Mouse (Mus musculus) liver, embryonic 15.5 days (tissue): ENCODE results near the gene Pitpnc1. TPM values are rescaled to one million over a fixed set of nuclear protein-coding genes. Genes with fewer than 3 reads are reported as not detected.

Source experiments
- ATAC-seq: fragments of 200-750 bp; cut with Nextera tagmentation; 2 replicates; pipeline ENCODE4 v1.8.0; 2017; ENCODE audit warnings: moderate number of reproducible peaks, mild to moderate bottlenecking, moderate library complexity; ENCODE audit not compliant: insufficient read depth
- H3K27ac ChIP-seq: fragments of 300-500 bp; sonication (generic); replicated peaks from 2 replicates; pipeline ENCODE4 v1.5.1; 2015; ENCODE audit warnings: mild to moderate bottlenecking, inconsistent platforms
- H3K27me3 ChIP-seq: fragments of 300-500 bp; sonication (generic); 2 replicates; pipeline ENCODE4 v1.6.1; 2015; ENCODE audit warnings: mild to moderate bottlenecking, inconsistent platforms
- H3K36me3 ChIP-seq: fragments of 300-500 bp; sonication (generic); replicated peaks from 2 replicates; pipeline ENCODE4 v1.6.1; 2015; ENCODE audit warnings: moderate library complexity, mild to moderate bottlenecking, inconsistent platforms
- H3K4me1 ChIP-seq: fragments of 300-500 bp; sonication (generic); replicated peaks from 2 replicates; pipeline ENCODE4 v1.6.1; 2015; ENCODE audit warnings: inconsistent platforms
- H3K4me2 ChIP-seq: fragments of 300-500 bp; sonication (generic); 2 replicates; pipeline ENCODE4 v1.6.1; 2015; ENCODE audit warnings: moderate library complexity, mild to moderate bottlenecking, inconsistent platforms
- H3K4me3 ChIP-seq: fragments of 300-500 bp; sonication (generic); replicated peaks from 2 replicates; pipeline ENCODE4 v1.5.1; 2015; ENCODE audit warnings: mild to moderate bottlenecking, inconsistent platforms
- H3K9ac ChIP-seq: fragments of 300-500 bp; sonication (generic); 2 replicates; pipeline ENCODE4 v1.6.1; 2015; ENCODE audit warnings: moderate library complexity, mild to moderate bottlenecking, inconsistent platforms
- H3K9me3 ChIP-seq: fragments of 300-500 bp; sonication (generic); replicated peaks from 2 replicates; pipeline ENCODE4 v1.6.1; 2016; ENCODE audit warnings: inconsistent platforms
- WGBS: fragments of 180-500 bp; shearing (Covaris S2); methylation state at CpG from one replicate; pipeline ENCODE4 v1.1.7; 2015; ENCODE audit warnings: mixed read lengths; ENCODE audit not compliant: insufficient replicate concordance; 5-methylcytosine and 5-hydroxymethylcytosine counted together
- polyA plus RNA-seq: library from polyadenylated mRNA; unstranded; fragments of >200 nt; fragmentation: Nextera tagmentation; extraction: Ambion mirVana; gene quantifications from 2 replicates; pipeline ENCODE4 v1.2.1, GENCODE M21; 2015

Gene Pitpnc1
- polyA plus RNA-seq, 1 experiment from 2014 or later, result 7.0 TPM

- H3K27ac ChIP-seq, result no peak overlapping the region
- 67% methylated on average over 13 of the region's 13 CpGs for WGBS
- ATAC-seq, result no peak
- no peaks in the 10 kb centered on the region for H3K36me3 ChIP-seq
- no peaks in the 10 kb centered on the region for H3K9me3 ChIP-seq
- no peaks in the 10 kb centered on the region for H3K27me3 ChIP-seq
- no peaks in the 10 kb centered on the region; the same call in none of the 2 replicates for H3K4me1 ChIP-seq
- H3K4me3 ChIP-seq, result no peak overlapping the region
- H3K9ac ChIP-seq, result no peak overlapping the region
- no peak overlapping the region for H3K4me2 ChIP-seq
These were observed 104.4 kb downstream of the Pitpnc1 start for GRCm38 (mm10) chr11:107365938-107366712.

GRCm38 (mm10) chr11:107358695-107359094 is 111.8 kb downstream of the Pitpnc1 start:
- no peak overlapping the region for H3K4me3 ChIP-seq
- no peaks in the 10 kb centered on the region for H3K27me3 ChIP-seq
- H3K27ac ChIP-seq, result no peak overlapping the region
- H3K9ac ChIP-seq, result no peak overlapping the region
- H3K4me1 ChIP-seq, result 0 out of 2 replicates have a peak, but pooled peaks cover 10% of the 10 kb centered on the region
- ATAC-seq, result no peak
- H3K36me3 ChIP-seq, result no peaks in the 10 kb centered on the region
- no peak overlapping the region for H3K4me2 ChIP-seq
- WGBS, result 81% methylated on average over 5 of the region's 5 CpGs
- H3K9me3 ChIP-seq, result no peaks in the 10 kb centered on the region

GRCm38 (mm10) chr11:107356224-107356623 is 114.3 kb downstream of the Pitpnc1 start:
- Histone ChIP-seq H3K36me3 (no peaks in the 10 kb centered on the region), H3K4me3 (no peak overlapping the region), H3K9me3 (no peaks in the 10 kb centered on the region), H3K9ac (no peak overlapping the region), H3K4me1 (0 out of 2 replicates have a peak, but pooled peaks cover 10% of the 10 kb centered on the region), H3K4me2 (no peak overlapping the region), H3K27ac (no peak overlapping the region), H3K27me3 (no peaks in the 10 kb centered on the region)
- 78% methylated on average over 7 of the region's 7 CpGs for WGBS
- no peak for ATAC-seq

GRCm38 (mm10) chr11:107355526-107355925 is 115.0 kb downstream of the Pitpnc1 start:
- H3K9me3 ChIP-seq, result no peaks in the 10 kb centered on the region
- H3K4me2 ChIP-seq, result no peak overlapping the region
- 0 out of 2 replicates have a peak, but pooled peaks cover 10% of the 10 kb centered on the region for H3K4me1 ChIP-seq
- H3K27ac ChIP-seq, result no peak overlapping the region
- no peaks in the 10 kb centered on the region for H3K36me3 ChIP-seq
- 74% methylated on average over 3 of the region's 3 CpGs for WGBS
- ATAC-seq, result no peak
- H3K27me3 ChIP-seq, result no peaks in the 10 kb centered on the region
- H3K9ac ChIP-seq, result no peak overlapping the region
- H3K4me3 ChIP-seq, result no peak overlapping the region

GRCm38 (mm10) chr11:107354499-107355143 is 115.9 kb downstream of the Pitpnc1 start:
- no peak overlapping the region for H3K27ac ChIP-seq
- ATAC-seq, result peak; percentile 22; the same call in 1 of the 2 replicates
- H3K9me3 ChIP-seq, result no peaks in the 10 kb centered on the region
- no peaks in the 10 kb centered on the region for H3K36me3 ChIP-seq
- H3K4me3 ChIP-seq, result no peak overlapping the region
- H3K27me3 ChIP-seq, result no peaks in the 10 kb centered on the region
- no peak overlapping the region for H3K9ac ChIP-seq
- WGBS, result 72% methylated on average over 8 of the region's 8 CpGs
- H3K4me1 ChIP-seq, result 0 out of 2 replicates have a peak, but pooled peaks cover 10% of the 10 kb centered on the region
- no peak overlapping the region for H3K4me2 ChIP-seq

- no peak for ATAC-seq
- no peaks in the 10 kb centered on the region for H3K9me3 ChIP-seq
- no peak overlapping the region for H3K4me3 ChIP-seq
- H3K4me1 ChIP-seq, result peaks cover 21% of the 10 kb centered on the region
- H3K4me2 ChIP-seq, result no peak overlapping the region
- no peak overlapping the region for H3K9ac ChIP-seq
- 51% methylated on average over 7 of the region's 7 CpGs for WGBS
- no peak overlapping the region for H3K27ac ChIP-seq
- H3K36me3 ChIP-seq, result no peaks in the 10 kb centered on the region
- no peaks in the 10 kb centered on the region for H3K27me3 ChIP-seq
These were observed 117.9 kb downstream of the Pitpnc1 start for GRCm38 (mm10) chr11:107352596-107352995.

GRCm38 (mm10) chr11:107349756-107350155 is 120.7 kb downstream of the Pitpnc1 start:
- no peaks in the 10 kb centered on the region for H3K36me3 ChIP-seq
- H3K9ac ChIP-seq, result no peak overlapping the region
- H3K27me3 ChIP-seq, result no peaks in the 10 kb centered on the region
- H3K9me3 ChIP-seq, result no peaks in the 10 kb centered on the region
- ATAC-seq, result no peak
- peaks cover 12% of the 10 kb centered on the region for H3K4me1 ChIP-seq
- no peak overlapping the region for H3K4me2 ChIP-seq
- no peak overlapping the region for H3K27ac ChIP-seq
- 80% methylated on average over 7 of the region's 7 CpGs for WGBS
- no peak overlapping the region for H3K4me3 ChIP-seq

- Histone ChIP-seq H3K9ac (no peak overlapping the region), H3K27ac (no peak overlapping the region), H3K36me3 (no peaks in the 10 kb centered on the region), H3K9me3 (no peaks in the 10 kb centered on the region), H3K27me3 (no peaks in the 10 kb centered on the region), H3K4me1 (peaks cover 38% of the 10 kb centered on the region), H3K4me3 (no peak overlapping the region), H3K4me2 (no peak overlapping the region)
- no peak for ATAC-seq
- 58% methylated on average over 4 of the region's 4 CpGs for WGBS
These were observed 127.5 kb downstream of the Pitpnc1 start for GRCm38 (mm10) chr11:107343031-107343430.

- no peaks in the 10 kb centered on the region for H3K36me3 ChIP-seq
- peaks cover 38% of the 10 kb centered on the region for H3K4me1 ChIP-seq
- H3K9ac ChIP-seq, result no peak overlapping the region
- no peak overlapping the region for H3K4me3 ChIP-seq
- peak; percentile 72 for ATAC-seq
- 53% methylated on average over 1 of the region's 1 CpGs for WGBS
- H3K4me2 ChIP-seq, result 0 out of 2 replicates have a peak overlapping the region, but pooled peaks have one; percentile 2
- no peak overlapping the region for H3K27ac ChIP-seq
- no peaks in the 10 kb centered on the region for H3K27me3 ChIP-seq
- no peaks in the 10 kb centered on the region for H3K9me3 ChIP-seq
These were observed 128.1 kb downstream of the Pitpnc1 start for GRCm38 (mm10) chr11:107342432-107342831.

GRCm38 (mm10) chr11:107341293-107341692 is 129.2 kb downstream of the Pitpnc1 start:
- Histone ChIP-seq H3K4me1 (peaks cover 41% of the 10 kb centered on the region), H3K4me3 (no peak overlapping the region), H3K9me3 (no peaks in the 10 kb centered on the region), H3K4me2 (no peak overlapping the region), H3K9ac (no peak overlapping the region), H3K27me3 (no peaks in the 10 kb centered on the region), H3K36me3 (no peaks in the 10 kb centered on the region), H3K27ac (no peak overlapping the region)
- no peak for ATAC-seq
- 50% methylated on average over 15 of the region's 15 CpGs for WGBS

GRCm38 (mm10) chr11:107340793-107341192 is 129.7 kb downstream of the Pitpnc1 start:
- no peak overlapping the region for H3K4me3 ChIP-seq
- ATAC-seq, result no peak
- H3K9ac ChIP-seq, result no peak overlapping the region
- 0% methylated on average over 2 of the region's 2 CpGs for WGBS
- H3K36me3 ChIP-seq, result no peaks in the 10 kb centered on the region; the same call in 1 of the 2 replicates
- H3K27me3 ChIP-seq, result no peaks in the 10 kb centered on the region
- peaks cover 41% of the 10 kb centered on the region for H3K4me1 ChIP-seq
- no peak overlapping the region for H3K4me2 ChIP-seq
- no peak overlapping the region for H3K27ac ChIP-seq
- no peaks in the 10 kb centered on the region for H3K9me3 ChIP-seq
